Mouse (Mus musculus): ENCODE data around the gene Cd164. TPM values are rescaled to one million over a fixed set of nuclear protein-coding genes. Genes with fewer than 3 reads are reported as not detected.

The Cd164 gene
- polyA plus RNA-seq, 2 experiments from 2014 or later: 202 to 222 TPM

DNA sequence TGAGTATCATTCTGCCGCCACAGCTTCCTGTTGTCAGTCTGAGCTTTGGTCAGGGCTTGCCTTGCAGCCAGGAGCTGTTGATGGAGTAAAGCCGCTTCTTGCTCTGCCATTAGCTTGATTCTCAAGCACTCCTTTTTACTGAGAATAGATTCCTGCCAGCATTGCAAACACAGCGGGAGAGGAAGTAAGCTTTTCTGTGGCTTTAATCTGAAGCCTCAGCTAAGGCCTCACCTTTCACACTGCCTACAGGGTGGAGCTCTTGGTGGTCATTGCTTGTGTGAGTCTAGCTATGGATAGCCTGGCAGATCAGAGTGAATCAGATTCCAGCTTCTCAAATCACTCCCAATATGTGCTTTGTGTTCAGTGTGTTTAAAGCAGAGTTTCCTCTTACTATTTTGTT, 33.1 kb downstream of the Cd164 start:
- ATAC-seq: peak; percentile 32

DNA sequence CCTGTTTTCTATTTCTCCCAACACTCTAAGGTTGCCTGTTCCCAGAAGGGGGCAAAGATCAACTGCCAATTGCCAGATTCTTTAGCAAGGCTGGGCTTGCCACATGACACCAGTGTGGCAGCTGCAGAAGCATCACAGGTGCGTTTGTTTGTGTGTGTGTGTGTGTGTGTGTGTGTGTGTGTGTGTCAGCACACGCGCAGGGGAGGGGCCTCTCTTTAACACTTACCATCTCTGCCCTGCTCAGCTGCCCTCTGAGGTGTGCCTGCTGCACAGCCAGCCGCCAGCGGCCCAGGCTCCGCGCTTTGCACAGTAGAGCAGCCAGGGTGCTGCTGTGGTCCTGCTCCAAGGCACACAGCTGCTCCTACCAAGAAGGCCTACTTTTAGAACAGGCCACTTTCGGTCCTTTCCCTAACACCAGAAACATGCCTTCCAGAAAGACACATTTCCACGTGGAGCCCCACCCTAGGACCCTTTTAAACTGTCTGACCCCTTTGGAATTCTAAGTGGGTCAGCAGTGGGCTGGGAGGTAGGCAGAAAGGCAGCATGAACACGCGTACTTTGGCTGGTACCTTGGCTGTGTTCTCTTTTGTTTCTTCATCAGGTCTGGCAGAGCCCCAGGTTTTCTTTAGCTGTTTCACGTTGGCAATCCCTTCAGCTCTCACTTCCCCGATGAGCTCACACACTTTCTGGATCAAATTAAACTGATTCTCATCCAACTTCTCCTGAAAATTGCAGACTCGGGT, 33.8 kb downstream of the Cd164 start:
- peak; percentile 40 for ATAC-seq

DNA sequence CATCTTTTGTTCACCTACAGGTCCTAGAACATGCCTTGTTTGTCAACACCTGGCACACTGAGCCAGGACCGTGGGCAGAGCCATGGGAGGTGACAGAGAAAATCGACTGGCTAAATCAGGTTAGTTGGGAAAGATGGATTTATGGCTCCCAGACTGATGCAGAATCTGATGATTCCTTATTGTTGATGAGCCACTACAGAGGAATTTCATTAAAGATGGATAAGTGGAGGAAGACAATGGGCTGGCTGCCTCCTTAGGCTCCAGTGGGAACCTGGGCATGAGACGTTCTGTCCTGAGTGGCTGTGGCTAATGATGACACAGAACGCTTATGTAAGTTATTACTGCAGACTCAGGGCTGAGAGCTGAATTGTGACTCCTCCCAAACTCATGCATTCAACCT, 34.5 kb downstream of the Cd164 start:
- ATAC-seq: no peak

DNA sequence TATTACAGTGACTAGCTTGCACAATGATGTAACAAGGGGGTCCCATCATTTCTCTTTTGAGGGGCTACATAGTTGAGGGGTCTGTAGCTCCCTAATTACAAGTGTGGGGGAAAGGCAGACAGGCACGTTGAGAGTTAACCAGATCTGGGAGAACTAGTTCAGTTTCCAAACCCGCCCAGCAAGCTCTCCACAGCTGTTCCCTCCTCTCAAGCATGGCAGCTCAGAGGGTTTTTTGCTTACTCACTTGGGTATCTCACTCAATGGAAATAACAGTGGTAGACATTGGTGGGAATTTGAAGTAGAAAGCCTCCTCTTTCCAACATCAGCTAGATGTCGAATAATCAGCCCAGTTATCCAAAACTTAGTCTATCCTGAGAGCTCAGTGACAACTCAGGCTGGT, 35.9 kb downstream of the Cd164 start:
- no peak for ATAC-seq

DNA sequence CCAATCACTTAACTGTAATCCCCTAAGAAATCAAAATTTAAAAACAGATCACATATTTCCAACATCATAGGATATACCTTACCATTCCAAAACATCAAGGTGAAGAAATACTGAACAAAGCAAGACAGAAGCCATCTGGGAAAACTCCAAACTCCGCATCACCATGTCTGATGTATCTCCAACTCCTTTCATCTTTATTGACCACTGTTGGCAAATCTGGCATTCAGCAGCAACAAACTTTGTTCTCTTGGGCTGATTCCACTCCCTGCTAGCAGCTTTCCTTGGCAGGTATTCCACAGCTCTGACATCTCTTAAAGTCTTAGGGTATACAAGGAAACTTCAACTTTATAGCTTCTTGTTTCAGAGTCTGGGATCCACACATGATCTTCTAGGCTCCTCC, 39.2 kb downstream of the Cd164 start:
- no peak for ATAC-seq

DNA sequence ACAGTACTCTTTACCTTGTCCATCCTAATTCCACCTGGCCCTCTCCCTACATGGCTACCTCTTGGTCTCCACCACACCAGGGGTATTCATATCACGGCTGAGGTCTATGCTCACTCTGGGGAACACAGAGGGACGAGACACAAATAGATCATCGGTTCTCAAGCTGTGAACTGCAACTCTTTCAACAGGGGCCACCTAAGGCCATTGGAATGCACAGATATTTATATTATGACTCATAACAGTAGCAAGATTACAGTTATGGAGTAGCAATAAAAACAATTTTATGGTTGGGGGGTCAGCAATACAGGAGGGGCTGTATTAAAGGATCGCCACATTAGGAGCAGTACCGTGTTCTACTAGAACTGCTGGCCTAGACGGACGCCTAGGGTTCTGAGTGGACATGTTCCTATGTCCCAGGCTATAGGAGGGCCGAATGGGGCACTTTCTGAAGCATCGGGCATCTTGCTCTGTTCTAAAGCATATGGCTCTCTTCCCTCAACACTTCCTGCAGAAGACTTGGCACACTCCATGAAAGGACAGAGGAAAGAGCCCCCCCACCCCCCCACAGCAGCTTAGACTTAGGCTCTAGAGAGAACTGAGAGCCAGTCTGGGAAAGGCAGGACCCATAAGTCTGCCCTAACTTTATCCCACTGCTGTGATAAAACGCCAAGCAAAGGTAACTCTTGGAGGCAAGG, 42.6 kb downstream of the Cd164 start:
- no peak for ATAC-seq

DNA sequence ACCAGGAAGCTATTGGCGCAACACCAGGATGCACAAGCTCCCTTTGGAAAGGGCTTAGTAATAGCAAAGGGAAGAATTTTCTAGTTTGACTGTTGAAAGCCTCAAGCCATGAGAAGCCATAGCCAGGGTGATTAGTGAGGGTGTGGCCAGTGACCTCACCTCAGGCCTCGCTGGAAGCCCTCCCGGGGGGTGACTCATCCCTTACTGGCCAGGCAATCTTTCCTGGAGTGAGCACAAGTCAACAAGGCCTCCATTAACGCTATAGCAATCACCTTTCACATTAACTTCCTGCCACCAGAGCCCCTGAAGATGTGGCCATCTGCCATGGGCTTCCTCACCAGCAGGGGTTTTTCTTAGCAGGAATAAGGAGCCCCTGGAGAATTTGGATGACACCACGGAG, 45.9 kb downstream of the Cd164 start:
- no peak for ATAC-seq

DNA sequence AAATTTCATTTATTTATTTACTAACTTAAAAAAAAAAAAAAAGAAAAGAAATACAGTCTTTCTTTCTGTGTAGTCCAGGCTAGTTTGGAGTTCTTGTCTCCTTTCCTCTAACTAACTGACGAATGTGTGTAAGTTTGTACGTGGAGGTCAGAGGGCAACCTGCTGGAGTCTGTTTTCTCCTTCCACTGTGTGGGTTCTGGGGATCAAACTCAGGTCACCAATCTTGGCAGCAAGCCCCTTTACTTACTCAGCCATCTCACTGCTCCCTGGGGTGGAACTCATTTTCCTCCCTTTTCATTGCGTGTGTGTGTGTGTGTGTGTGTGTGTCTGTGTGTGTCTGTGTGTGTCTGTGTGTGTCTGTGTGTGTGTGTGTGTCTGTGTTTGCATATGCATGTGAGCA, 49.1 kb downstream of the Cd164 start:
- no peak for ATAC-seq

DNA sequence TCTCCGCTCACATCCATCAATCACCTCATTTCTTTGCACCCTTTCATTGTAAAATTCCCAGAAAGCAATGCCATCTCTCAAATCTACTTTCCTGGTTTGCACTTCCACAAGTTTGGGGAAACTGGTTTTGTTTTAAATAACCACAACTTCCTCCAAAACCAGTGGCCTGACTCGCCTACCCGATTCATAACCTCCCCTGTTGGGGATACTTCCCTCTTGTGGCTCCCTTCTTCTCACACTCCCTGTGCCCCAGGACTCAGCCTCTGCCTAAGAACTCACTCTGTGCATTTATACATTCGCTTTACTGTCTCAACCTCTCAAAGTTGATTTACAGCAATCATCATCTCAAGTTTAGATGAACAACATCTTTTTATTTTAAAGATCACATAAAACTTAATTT, 51.9 kb downstream of the Cd164 start:
- ATAC-seq: no peak

DNA sequence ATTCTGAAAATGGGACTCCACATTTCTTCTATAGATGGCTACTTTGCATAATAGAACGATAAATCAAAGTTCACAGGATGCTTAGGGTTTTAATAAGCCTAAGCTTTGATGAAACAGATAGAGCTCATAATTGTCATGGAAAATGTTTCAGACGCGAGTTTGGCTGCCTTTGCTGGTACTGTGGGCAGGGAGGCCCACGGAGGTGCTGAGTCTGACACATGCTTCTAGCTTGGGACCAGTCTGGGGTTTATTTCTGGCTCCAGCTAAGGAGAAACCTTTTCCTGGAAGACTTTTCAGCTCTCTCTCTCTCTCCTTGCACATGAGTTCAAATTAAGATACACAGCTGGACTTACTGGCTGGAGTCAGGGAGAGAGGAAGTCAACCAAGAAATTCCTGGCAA, 53.1 kb downstream of the Cd164 start:
- peak; percentile 66 for ATAC-seq

DNA sequence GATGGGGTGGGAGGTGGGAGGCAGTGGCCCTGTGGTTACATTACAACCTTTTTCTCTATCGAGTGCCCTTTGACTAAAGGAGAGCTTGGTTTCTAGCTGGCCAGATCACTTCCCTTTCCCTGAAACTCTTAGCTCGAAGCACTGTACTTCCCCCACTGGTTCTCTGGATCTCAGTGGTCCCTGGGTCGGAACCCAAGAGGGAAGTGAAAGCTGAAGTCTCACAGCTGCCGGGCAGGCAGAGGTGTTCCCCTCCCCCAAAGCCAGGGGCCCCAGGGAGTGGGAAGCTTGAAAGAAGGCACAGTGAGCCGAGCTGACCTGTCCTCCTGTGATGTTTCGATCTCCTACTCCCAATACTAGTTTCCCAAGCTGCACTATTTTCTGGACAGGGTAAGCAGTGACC, 54.0 kb downstream of the Cd164 start:
- ATAC-seq: no peak

DNA sequence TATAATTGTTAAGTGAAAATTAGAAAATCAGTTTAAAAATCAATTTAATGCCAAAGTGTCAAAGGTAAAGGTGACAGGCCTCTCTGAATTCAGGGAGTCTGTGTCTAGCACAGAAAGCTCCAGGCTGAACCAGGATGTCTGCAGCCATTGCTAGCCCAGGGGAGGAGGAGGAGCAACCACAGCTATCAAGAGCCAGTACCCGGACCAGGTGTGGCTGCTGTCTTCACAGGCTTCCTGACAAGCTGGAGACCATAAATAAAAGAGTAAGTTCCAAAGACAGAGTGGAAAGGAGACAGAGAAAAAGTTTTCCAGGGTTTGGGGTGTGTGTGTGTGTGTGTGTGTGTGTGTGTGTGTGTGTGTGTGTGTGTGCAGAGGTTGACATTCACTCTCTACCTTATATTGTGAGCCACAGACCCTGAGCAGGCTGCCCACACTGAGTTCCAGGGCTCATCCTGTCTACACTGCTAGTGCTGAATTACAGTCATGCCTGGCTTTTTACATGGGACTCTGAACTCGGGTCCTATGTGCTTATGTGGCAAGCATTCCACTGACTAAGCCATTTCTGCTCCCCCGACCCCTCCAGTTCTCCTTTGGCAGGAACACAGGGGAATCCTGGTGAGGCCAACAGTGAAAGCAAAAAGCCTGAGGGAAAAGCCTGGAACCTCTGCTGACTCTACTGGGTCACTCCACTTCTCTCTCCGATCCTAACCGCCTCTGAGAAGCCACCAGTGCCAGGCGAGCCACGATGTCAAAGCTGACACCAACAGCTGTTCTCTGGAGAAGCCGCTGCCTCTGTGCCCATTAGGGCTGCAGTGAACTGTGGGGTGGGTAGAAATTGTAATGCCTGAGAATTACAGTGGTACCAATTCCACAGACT, 56.5 kb downstream of the Cd164 start:
- no peak for ATAC-seq

DNA sequence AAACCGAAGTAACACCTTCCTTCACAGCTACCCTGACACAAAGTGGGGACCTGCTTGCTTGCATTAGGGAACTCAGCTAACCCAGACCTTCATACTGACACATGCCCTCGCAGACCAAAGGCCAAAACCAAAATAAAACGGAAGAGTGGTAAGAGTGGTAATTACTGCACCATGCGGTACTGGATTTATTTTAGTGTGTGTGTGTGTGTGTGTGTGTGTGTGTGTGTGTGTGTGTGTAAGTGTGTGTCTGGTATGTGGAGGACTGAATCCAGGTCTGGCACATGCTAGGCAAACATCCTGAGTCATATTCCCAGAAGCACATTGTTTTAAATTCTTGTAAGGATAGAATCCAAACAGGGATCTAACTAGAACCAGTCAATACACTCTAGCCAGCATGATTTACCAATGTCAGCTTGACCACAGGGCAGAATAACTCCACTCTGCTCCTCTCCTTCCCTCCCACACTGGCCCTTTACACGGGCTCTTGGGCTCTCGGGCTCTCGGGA, 57.2 kb downstream of the Cd164 start:
- ATAC-seq: no peak

DNA sequence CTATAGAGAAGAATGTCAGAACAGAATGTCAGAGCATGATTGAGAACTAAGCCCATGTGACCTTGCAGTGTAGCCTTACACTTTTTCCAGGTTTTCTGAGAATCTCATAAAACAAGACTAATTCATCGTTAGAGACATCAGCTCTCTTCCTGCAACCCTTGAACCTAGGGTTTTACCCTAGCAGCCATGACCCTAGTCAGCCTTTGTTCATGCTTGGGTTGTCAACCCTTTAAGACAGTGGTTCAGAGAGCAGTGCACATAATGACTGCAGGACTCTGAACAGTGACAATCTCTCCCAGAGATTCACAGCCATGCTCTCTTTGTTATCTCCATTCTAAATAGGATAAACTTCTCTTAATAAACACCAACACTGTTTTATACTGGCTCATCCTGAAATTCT, 59.3 kb downstream of the Cd164 start:
- no peak for ATAC-seq

DNA sequence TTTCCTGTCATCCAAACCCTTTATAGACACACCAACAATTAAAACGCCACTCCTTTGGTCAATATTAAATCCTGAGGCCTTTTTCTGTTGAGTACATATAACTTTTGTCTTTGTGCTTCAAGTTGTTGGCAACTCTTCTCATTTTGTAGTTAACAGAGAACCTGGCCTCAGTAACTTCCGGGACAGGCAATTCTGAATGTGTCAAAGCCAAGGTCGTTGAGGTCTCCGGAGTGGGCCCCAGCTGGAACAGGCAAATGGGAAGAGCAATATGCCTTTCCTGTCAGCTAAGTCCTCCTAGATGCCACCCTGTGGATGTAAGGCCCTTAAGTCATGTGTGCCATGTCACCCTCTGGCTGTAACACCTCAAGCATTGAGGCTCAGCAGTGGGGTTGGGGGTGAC, 61.2 kb downstream of the Cd164 start:
- ATAC-seq: no peak

Other genes starting within 250 kb of the Cd164 start
- 10 to 100 TPM in 1 of 2 experiments, 1 to 10 TPM in 1; 9.9 to 13.1 TPM for gene Fig4, start 216.2 kb upstream of the Cd164 start, polyA plus RNA-seq (2017; shearing (Covaris generic))
- gene Ak9, start 215.4 kb upstream of the Cd164 start, polyA plus RNA-seq (2017; shearing (Covaris generic)): under 1 TPM in 1 of 2 experiments, not detected in 1; 0.09 TPM
- gene Zbtb24, start 69.0 kb upstream of the Cd164 start, polyA plus RNA-seq (2017; shearing (Covaris generic)): 10 to 100 TPM; 22.2 to 30.7 TPM
- gene Mical1, start 43.1 kb upstream of the Cd164 start, polyA plus RNA-seq (2017; shearing (Covaris generic)): 10 to 100 TPM; 67.8 to 99.6 TPM
- gene Smpd2, start 29.0 kb upstream of the Cd164 start, polyA plus RNA-seq (2017; shearing (Covaris generic)): 10 to 100 TPM; 23.2 to 25.9 TPM
- under 1 TPM in 1 of 2 experiments, not detected in 1; 0.89 TPM for gene Ppil6, start 29.0 kb upstream of the Cd164 start, polyA plus RNA-seq (2017; shearing (Covaris generic))
- 1 to 10 TPM in 1 of 2 experiments, under 1 TPM in 1; 0.33 to 1.1 TPM for gene Ccdc162, start 197.2 kb downstream of the Cd164 start, polyA plus RNA-seq (2017; shearing (Covaris generic))